Mouse (Mus musculus): ENCODE measurements around the gene Arntl. TPM values are rescaled to one million over a fixed set of nuclear protein-coding genes. Genes with fewer than 3 reads are reported as not detected.

Gene Arntl
- total and polyA plus RNA-seq, 3 experiments, result 4.6 to 29.9 (median 23.8) TPM

- no peaks in the 10 kb centered on the region for H3K9me3 ChIP-seq (replicated peaks)
- H3K27me3 ChIP-seq (ENCODE audit: insufficient read depth, low read length), result peaks cover 6% of the 10 kb centered on the region; the same call in 1 of the 2 replicates
- no peak for DNase-seq (ENCODE audit: low spot score)
- ATAC-seq (ENCODE audit: extremely low read depth, insufficient number of reproducible peaks, low FRiP score, poor library complexity, severe bottlenecking), result no peak
- no peaks in the 10 kb centered on the region for H3K36me3 ChIP-seq (replicated peaks)
- no peak overlapping the region for H3K4me3 ChIP-seq (ENCODE audit: low read depth, low read length)
- TF ChIP-seq GATA2 (IDR thresholded peaks at IDR 0.05; ENCODE audit: borderline replicate concordance, low read depth, low read length), result no peak
- TF ChIP-seq CTCF (IDR thresholded peaks at IDR 0.05; ENCODE audit: low read depth, low read length), result no peak
- no peak for TF ChIP-seq GATA1 (IDR thresholded peaks at IDR 0.05; ENCODE audit: borderline replicate concordance, low read length)
- H3K4me1 ChIP-seq (ENCODE audit: insufficient read depth, low read depth, low read length), result peaks cover 54% of the 10 kb centered on the region
Measured at GRCm38 (mm10) chr7:113269921-113270320, 62.7 kb downstream of the Arntl start.

GRCm38 (mm10) chr7:113270551-113270950 lies 63.3 kb downstream of the Arntl start:
- no peak for DNase-seq (ENCODE audit: low spot score)
- TF ChIP-seq GATA2 (IDR thresholded peaks at IDR 0.05; ENCODE audit: borderline replicate concordance, low read depth, low read length) (no peak), GATA1 (IDR thresholded peaks at IDR 0.05; ENCODE audit: borderline replicate concordance, low read length) (no peak), CTCF (IDR thresholded peaks at IDR 0.05; ENCODE audit: low read depth, low read length) (no peak), POLR2AphosphoS5 (IDR thresholded peaks at IDR 0.05; ENCODE audit: insufficient replicate concordance, low read depth, low read length) (no peak), TAL1 (conservative IDR thresholded peaks at IDR 0.05; ENCODE audit: low read depth, low read length) (no peak)
- H3K27me3 ChIP-seq (ENCODE audit: insufficient read depth, low read length), result peaks cover 6% of the 10 kb centered on the region; the same call in 1 of the 2 replicates
- H3K4me1 ChIP-seq (ENCODE audit: insufficient read depth, low read depth, low read length), result peaks cover 47% of the 10 kb centered on the region
- H3K9me3 ChIP-seq (replicated peaks), result no peaks in the 10 kb centered on the region
- no peak overlapping the region for H3K4me3 ChIP-seq (ENCODE audit: low read depth, low read length)
- ATAC-seq (ENCODE audit: extremely low read depth, insufficient number of reproducible peaks, low FRiP score, poor library complexity, severe bottlenecking), result no peak
- H3K36me3 ChIP-seq (replicated peaks), result no peaks in the 10 kb centered on the region

GRCm38 (mm10) chr7:113270991-113271390 lies 63.7 kb downstream of the Arntl start:
- ATAC-seq (ENCODE audit: extremely low read depth, insufficient number of reproducible peaks, low FRiP score, poor library complexity, severe bottlenecking), result no peak
- Histone ChIP-seq H3K27me3 (ENCODE audit: insufficient read depth, low read length) (peaks cover 6% of the 10 kb centered on the region; the same call in 1 of the 2 replicates), H3K4me1 (ENCODE audit: insufficient read depth, low read depth, low read length) (peaks cover 43% of the 10 kb centered on the region), H3K36me3 (replicated peaks) (no peaks in the 10 kb centered on the region), H3K4me3 (ENCODE audit: low read depth, low read length) (no peak overlapping the region), H3K9me3 (replicated peaks) (no peaks in the 10 kb centered on the region)
- DNase-seq (ENCODE audit: low spot score), result no peak
- no peak for TF ChIP-seq GATA2 (IDR thresholded peaks at IDR 0.05; ENCODE audit: borderline replicate concordance, low read depth, low read length)
- no peak for TF ChIP-seq GATA1 (IDR thresholded peaks at IDR 0.05; ENCODE audit: borderline replicate concordance, low read length)
- no peak for TF ChIP-seq POLR2AphosphoS5 (IDR thresholded peaks at IDR 0.05; ENCODE audit: insufficient replicate concordance, low read depth, low read length)
- TF ChIP-seq CTCF (IDR thresholded peaks at IDR 0.05; ENCODE audit: low read depth, low read length), result no peak
- no peak for TF ChIP-seq TAL1 (conservative IDR thresholded peaks at IDR 0.05; ENCODE audit: low read depth, low read length)

GRCm38 (mm10) chr7:113272338-113272997 lies 65.2 kb downstream of the Arntl start:
- H3K9me3 ChIP-seq (replicated peaks), result no peaks in the 10 kb centered on the region
- no peak for ATAC-seq (ENCODE audit: extremely low read depth, insufficient number of reproducible peaks, low FRiP score, poor library complexity, severe bottlenecking)
- TF ChIP-seq GATA2 (IDR thresholded peaks at IDR 0.05; ENCODE audit: borderline replicate concordance, low read depth, low read length), result no peak
- TF ChIP-seq CTCF (IDR thresholded peaks at IDR 0.05; ENCODE audit: low read depth, low read length), result no peak
- TF ChIP-seq POLR2AphosphoS5 (IDR thresholded peaks at IDR 0.05; ENCODE audit: insufficient replicate concordance, low read depth, low read length), result no peak
- TF ChIP-seq GATA1 (IDR thresholded peaks at IDR 0.05; ENCODE audit: borderline replicate concordance, low read length), result no peak
- TF ChIP-seq TAL1 (conservative IDR thresholded peaks at IDR 0.05; ENCODE audit: low read depth, low read length), result no peak
- H3K4me1 ChIP-seq (ENCODE audit: insufficient read depth, low read depth, low read length), result peaks cover 32% of the 10 kb centered on the region
- no peak overlapping the region for H3K4me3 ChIP-seq (ENCODE audit: low read depth, low read length)
- H3K27me3 ChIP-seq (ENCODE audit: insufficient read depth, low read length), result peaks cover 6% of the 10 kb centered on the region; the same call in 1 of the 2 replicates
- H3K36me3 ChIP-seq (replicated peaks), result no peaks in the 10 kb centered on the region
- no peak for DNase-seq (ENCODE audit: low spot score)

- DNase-seq (ENCODE audit: low spot score), result no peak
- no peak for ATAC-seq (ENCODE audit: extremely low read depth, insufficient number of reproducible peaks, low FRiP score, poor library complexity, severe bottlenecking)
- 0 out of 2 replicates have a peak, but pooled peaks cover 6% of the 10 kb centered on the region for H3K27me3 ChIP-seq (ENCODE audit: insufficient read depth, low read length)
- no peaks in the 10 kb centered on the region for H3K36me3 ChIP-seq (replicated peaks)
- TF ChIP-seq GATA2 (IDR thresholded peaks at IDR 0.05; ENCODE audit: borderline replicate concordance, low read depth, low read length) (no peak), GATA1 (IDR thresholded peaks at IDR 0.05; ENCODE audit: borderline replicate concordance, low read length) (no peak), TAL1 (conservative IDR thresholded peaks at IDR 0.05; ENCODE audit: low read depth, low read length) (no peak), CTCF (IDR thresholded peaks at IDR 0.05; ENCODE audit: low read depth, low read length) (no peak), POLR2AphosphoS5 (IDR thresholded peaks at IDR 0.05; ENCODE audit: insufficient replicate concordance, low read depth, low read length) (no peak)
- H3K4me3 ChIP-seq (ENCODE audit: low read depth, low read length), result no peak overlapping the region
- H3K4me1 ChIP-seq (ENCODE audit: insufficient read depth, low read depth, low read length), result peaks cover 7% of the 10 kb centered on the region
- H3K9me3 ChIP-seq (replicated peaks), result no peaks in the 10 kb centered on the region
Measured at GRCm38 (mm10) chr7:113277245-113277644, 70.0 kb downstream of the Arntl start.

- H3K27me3 ChIP-seq (ENCODE audit: insufficient read depth, low read length), result 0 out of 2 replicates have a peak, but pooled peaks cover 2% of the 10 kb centered on the region
- ATAC-seq (ENCODE audit: extremely low read depth, insufficient number of reproducible peaks, low FRiP score, poor library complexity, severe bottlenecking), result no peak
- no peak for DNase-seq (ENCODE audit: low spot score)
- no peaks in the 10 kb centered on the region for H3K36me3 ChIP-seq (replicated peaks)
- no peak overlapping the region for H3K4me3 ChIP-seq (ENCODE audit: low read depth, low read length)
- peaks cover 7% of the 10 kb centered on the region for H3K4me1 ChIP-seq (ENCODE audit: insufficient read depth, low read depth, low read length)
- H3K9me3 ChIP-seq (replicated peaks), result no peaks in the 10 kb centered on the region
- TF ChIP-seq CTCF (IDR thresholded peaks at IDR 0.05; ENCODE audit: low read depth, low read length) (no peak), GATA1 (IDR thresholded peaks at IDR 0.05; ENCODE audit: borderline replicate concordance, low read length) (no peak), TAL1 (conservative IDR thresholded peaks at IDR 0.05; ENCODE audit: low read depth, low read length) (no peak), GATA2 (IDR thresholded peaks at IDR 0.05; ENCODE audit: borderline replicate concordance, low read depth, low read length) (no peak), POLR2AphosphoS5 (IDR thresholded peaks at IDR 0.05; ENCODE audit: insufficient replicate concordance, low read depth, low read length) (no peak)
Measured at GRCm38 (mm10) chr7:113278493-113278892, 71.2 kb downstream of the Arntl start.

Measured in G1E (cell line).